Mouse (Mus musculus) liver, embryonic 16.5 days (tissue): ENCODE measurements around the gene Wfdc8. TPM values are rescaled to one million over a fixed set of nuclear protein-coding genes. Genes with fewer than 3 reads are reported as not detected.
"Not testable (repeated sequence)": the region's sequence is repeated elsewhere in the genome, so short reads cannot be mapped to it uniquely, and the experiment has no call there.

Source experiments
- ATAC-seq: fragments of 200-750 bp; cut with Nextera tagmentation; 2 replicates; pipeline ENCODE4 v1.8.0; 2017; ENCODE audit warnings: low read depth, mild to moderate bottlenecking, moderate number of reproducible peaks, moderate library complexity
- H3K27ac ChIP-seq: fragments of 300-500 bp; sonication (generic); 2 replicates; pipeline ENCODE4 v1.5.1; 2014; ENCODE audit warnings: mild to moderate bottlenecking, low read length
- H3K27me3 ChIP-seq: fragments of 300-500 bp; sonication (generic); 2 replicates; pipeline ENCODE4 v1.6.1; 2014; ENCODE audit warnings: low read depth, low read length, mixed read lengths; ENCODE audit not compliant: control insufficient read depth, insufficient read depth
- H3K36me3 ChIP-seq: fragments of 300-500 bp; sonication (generic); 2 replicates; pipeline ENCODE4 v1.6.1; 2014; ENCODE audit warnings: mild to moderate bottlenecking; ENCODE audit not compliant: control insufficient read depth, insufficient read depth
- H3K4me1 ChIP-seq: fragments of 300-500 bp; sonication (generic); 2 replicates; pipeline ENCODE4 v1.6.1; 2014; ENCODE audit warnings: low read depth, low read length, mixed read lengths; ENCODE audit not compliant: control insufficient read depth
- H3K4me2 ChIP-seq: fragments of 300-500 bp; sonication (generic); 2 replicates; pipeline ENCODE4 v1.6.1; 2014; ENCODE audit warnings: low read depth, low read length, mixed read lengths
- H3K4me3 ChIP-seq: fragments of 300-500 bp; sonication (generic); 2 replicates; pipeline ENCODE4 v1.5.1; 2014; ENCODE audit warnings: low read depth, mild to moderate bottlenecking, low read length
- H3K9ac ChIP-seq: fragments of 300-500 bp; sonication (generic); 2 replicates; pipeline ENCODE4 v1.6.1; 2014; ENCODE audit warnings: low read depth, low read length
- H3K9me3 ChIP-seq: fragments of 300-500 bp; sonication (generic); replicated peaks from 2 replicates; pipeline ENCODE4 v1.6.1; 2016; ENCODE audit warnings: low read length; ENCODE audit not compliant: control insufficient read depth
- WGBS: fragments of 180-500 bp; shearing (Covaris S2); extraction: QIAGEN DNeasy Blood & Tissue Kit; methylation state at CpG from one replicate; pipeline ENCODE4 v1.1.7; 2014; ENCODE audit not compliant: insufficient replicate concordance; 5-methylcytosine and 5-hydroxymethylcytosine counted together
- polyA plus RNA-seq: library from polyadenylated mRNA; unstranded; fragments of >200 nt; fragmentation: Nextera tagmentation; extraction: Ambion mirVana; gene quantifications from 2 replicates; pipeline ENCODE4 v1.2.1, GENCODE M21; 2015

Gene Wfdc8
- polyA plus RNA-seq = not detected in 2 replicates

GRCm38 (mm10) chr2:164613471-164613870 is at the start of gene Wfdc8, which contains the start of gene Wfdc6b:
TSS of gene Wfdc8 (minus strand) at chr2:164613626.
TSS of gene Wfdc6b (plus strand) at chr2:164613522.
- not testable (repeated sequence) for H3K4me2 ChIP-seq, H3K36me3 ChIP-seq, H3K9ac ChIP-seq, ATAC-seq, H3K4me1 ChIP-seq, H3K4me3 ChIP-seq, H3K27ac ChIP-seq, H3K9me3 ChIP-seq, H3K27me3 ChIP-seq
- WGBS = 34% methylated on average over 8 of the region's 8 CpGs

GRCm38 (mm10) chr2:164656483-164656882 is 43.1 kb upstream of the Wfdc8 start, which contains the start of gene Wfdc9:
TSS of gene Wfdc9 (minus strand) at chr2:164656583.
- 59% methylated on average over 9 of the region's 9 CpGs for WGBS
- no peaks in the 10 kb centered on the region for H3K27me3 ChIP-seq
- H3K27ac ChIP-seq = no peak within 1 kb of the TSS
- no peak within 1 kb of the TSS for H3K4me3 ChIP-seq
- H3K4me1 ChIP-seq = no peaks in the 10 kb centered on the region
- H3K9ac ChIP-seq = no peak within 1 kb of the TSS
- H3K9me3 ChIP-seq = no peaks in the 10 kb centered on the region
- ATAC-seq = no peak
- H3K36me3 ChIP-seq = no peaks in the 10 kb centered on the region
- H3K4me2 ChIP-seq = no peak within 1 kb of the TSS

DNA sequence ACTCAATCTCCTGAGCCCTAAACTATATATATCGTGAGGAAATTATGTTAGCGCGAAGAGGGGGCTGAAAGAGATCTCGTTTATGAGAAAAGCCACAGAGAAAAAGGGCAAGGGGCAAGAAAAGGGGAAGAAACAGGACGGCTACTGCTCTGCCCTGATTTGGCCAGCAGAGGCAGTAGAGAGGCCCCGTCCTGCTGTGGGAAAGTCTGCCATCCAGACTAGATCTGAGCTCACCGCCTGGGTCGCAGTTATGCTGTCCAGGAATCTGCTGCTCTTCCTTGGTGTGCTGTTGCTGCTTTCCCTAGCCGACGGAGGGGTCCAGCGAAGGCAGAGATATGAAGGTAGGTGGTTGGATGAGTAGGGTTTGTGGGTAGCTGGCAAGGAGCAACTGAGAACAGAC is 42.4 kb upstream of the Wfdc8 start, which contains the start of gene Wfdc10:
Wfdc10 (plus strand) TSS at position 189 of the 400 bp plus-strand sequence.
- Histone ChIP-seq H3K36me3 (no peaks in the 10 kb centered on the region), H3K4me2 (no peak within 1 kb of the TSS), H3K4me1 (no peaks in the 10 kb centered on the region), H3K27ac (no peak within 1 kb of the TSS), H3K4me3 (no peak within 1 kb of the TSS), H3K27me3 (no peaks in the 10 kb centered on the region), H3K9ac (no peak within 1 kb of the TSS), H3K9me3 (no peaks in the 10 kb centered on the region)
- no peak for ATAC-seq
- WGBS = 9% methylated on average over 11 of the region's 11 CpGs

GRCm38 (mm10) chr2:164641881-164642673 is 28.7 kb upstream of the Wfdc8 start:
- no peaks in the 10 kb centered on the region for H3K4me1 ChIP-seq
- H3K36me3 ChIP-seq = no peaks in the 10 kb centered on the region
- H3K27ac ChIP-seq = no peak overlapping the region
- 64% methylated on average over 13 of the region's 13 CpGs for WGBS
- ATAC-seq = no peak
- H3K9ac ChIP-seq = no peak overlapping the region
- H3K27me3 ChIP-seq = no peaks in the 10 kb centered on the region
- no peaks in the 10 kb centered on the region for H3K9me3 ChIP-seq
- no peak overlapping the region for H3K4me2 ChIP-seq
- H3K4me3 ChIP-seq = no peak overlapping the region

DNA sequence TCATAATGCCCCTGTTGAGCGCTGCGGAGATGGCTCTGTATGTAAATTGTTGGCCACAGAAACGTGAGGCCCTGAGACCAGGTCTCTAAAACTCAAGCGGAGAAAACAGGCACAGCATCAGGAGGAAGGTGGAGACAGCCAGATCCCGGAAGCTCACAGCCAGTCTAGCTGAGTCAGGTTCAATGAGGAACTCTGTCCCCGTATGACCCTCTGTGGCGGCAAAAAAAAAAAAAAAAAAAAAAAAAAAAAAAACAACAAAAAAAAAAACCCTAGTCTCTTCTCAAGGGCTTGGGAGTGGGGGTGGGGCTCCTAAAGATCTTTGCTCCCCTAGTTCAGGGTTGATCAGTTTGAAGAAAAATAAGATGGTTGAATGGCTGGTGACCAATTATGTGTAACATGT is 27.7 kb upstream of the Wfdc8 start:
- Histone ChIP-seq H3K27ac (no peak overlapping the region), H3K27me3 (no peaks in the 10 kb centered on the region), H3K4me3 (no peak overlapping the region), H3K36me3 (no peaks in the 10 kb centered on the region), H3K4me2 (no peak overlapping the region), H3K9me3 (no peaks in the 10 kb centered on the region), H3K4me1 (no peaks in the 10 kb centered on the region), H3K9ac (no peak overlapping the region)
- 23% methylated on average over 7 of the region's 7 CpGs for WGBS
- ATAC-seq = no peak

- 55% methylated on average over 3 of the region's 3 CpGs for WGBS
- no peak within 1 kb of the TSS for H3K9ac ChIP-seq
- H3K4me3 ChIP-seq = no peak within 1 kb of the TSS
- H3K4me1 ChIP-seq = no peaks in the 10 kb centered on the region
- H3K9me3 ChIP-seq = no peaks in the 10 kb centered on the region
- no peak within 1 kb of the TSS for H3K27ac ChIP-seq
- H3K27me3 ChIP-seq = no peaks in the 10 kb centered on the region
- no peaks in the 10 kb centered on the region for H3K36me3 ChIP-seq
- ATAC-seq = no peak
- H3K4me2 ChIP-seq = no peak within 1 kb of the TSS
Measured at GRCm38 (mm10) chr2:164638696-164639095, 25.3 kb upstream of the Wfdc8 start, which contains the start of gene Wfdc16. TSS of gene Wfdc16 (minus strand) at chr2:164638796.

GRCm38 (mm10) chr2:164635266-164635665 is 21.8 kb upstream of the Wfdc8 start:
- Histone ChIP-seq H3K9ac (no peak overlapping the region), H3K27ac (no peak overlapping the region), H3K4me1 (no peaks in the 10 kb centered on the region), H3K4me3 (no peak overlapping the region), H3K9me3 (no peaks in the 10 kb centered on the region), H3K27me3 (no peaks in the 10 kb centered on the region), H3K36me3 (no peaks in the 10 kb centered on the region), H3K4me2 (no peak overlapping the region)
- no peak for ATAC-seq
- WGBS = 72% methylated on average over 9 of the region's 9 CpGs

- Histone ChIP-seq H3K4me3 (no peak overlapping the region), H3K4me2 (no peak overlapping the region), H3K27ac (no peak overlapping the region), H3K9ac (no peak overlapping the region), H3K9me3 (no peaks in the 10 kb centered on the region), H3K4me1 (no peaks in the 10 kb centered on the region), H3K36me3 (no peaks in the 10 kb centered on the region), H3K27me3 (no peaks in the 10 kb centered on the region)
- WGBS = 52% methylated on average over 4 of the region's 4 CpGs
- ATAC-seq = no peak
Measured at GRCm38 (mm10) chr2:164621775-164622174, 8.3 kb upstream of the Wfdc8 start.

DNA sequence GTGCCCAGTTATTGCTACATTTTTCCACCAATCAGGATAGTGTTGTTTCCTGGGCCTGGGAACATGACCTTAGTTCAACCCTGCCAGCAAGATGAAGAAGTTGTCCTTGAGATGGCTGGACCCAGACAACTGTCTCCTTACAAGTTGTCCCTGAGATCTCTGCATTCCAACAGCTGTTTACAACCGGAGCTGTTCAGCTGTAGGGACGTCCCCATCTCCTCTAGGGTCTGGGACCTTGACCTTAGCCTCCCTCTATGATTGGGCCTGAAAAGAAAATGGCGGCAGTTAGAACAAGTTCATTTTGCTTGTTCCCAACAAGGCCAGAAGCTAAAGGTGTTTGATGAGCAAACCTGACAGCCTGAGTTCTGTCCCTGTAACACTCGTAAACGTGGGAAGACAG is 5.6 kb upstream of the Wfdc8 start:
- no peak overlapping the region for H3K4me3 ChIP-seq
- no peak overlapping the region for H3K27ac ChIP-seq
- no peak for ATAC-seq
- H3K4me2 ChIP-seq = no peak overlapping the region
- H3K36me3 ChIP-seq = no peaks in the 10 kb centered on the region
- H3K9me3 ChIP-seq = no peaks in the 10 kb centered on the region
- no peaks in the 10 kb centered on the region for H3K4me1 ChIP-seq
- 66% methylated on average over 5 of the region's 5 CpGs for WGBS
- no peaks in the 10 kb centered on the region for H3K27me3 ChIP-seq
- H3K9ac ChIP-seq = no peak overlapping the region
